Mouse (Mus musculus): Measurements from ENCODE around the gene Apoh. TPM values are rescaled to one million over a fixed set of nuclear protein-coding genes. Genes with fewer than 3 reads are reported as not detected.

Gene Apoh
- total and polyA plus RNA-seq, 3 experiments = 0.95 TPM; not detected in 2

GRCm38 (mm10) chr11:108297956-108298355 is 45.2 kb upstream of the Apoh start:
- H3K27ac ChIP-seq (ENCODE audit: insufficient read depth, low read depth) = no peak overlapping the region
- peaks cover 14 to 91% of the 10 kb centered on the region in 2 experiments for H3K36me3 ChIP-seq (replicated peaks in 1 of 2; ENCODE audit: control insufficient read depth in 1 of 2, insufficient read depth in 1 of 2, low read length in 1 of 2)
- H3K27me3 ChIP-seq (replicated peaks) = no peaks in the 10 kb centered on the region
- in situ Hi-C loops (cut with MboI; ENCODE audit: low pct_ligation_motif_present, low pct_unique_long_range_greater_than_20kb, low sequenced_read_pairs) (no loop called here), dilution Hi-C loops (cut with MboI; ENCODE audit: extremely low pct_ligation_motif_present, extremely low pct_unique_long_range_greater_than_20kb, low sequenced_read_pairs) (no loop called here)
- DNase-seq (ENCODE audit: extremely low read depth) = no peak
- no peak overlapping the region for H3K4me2 ChIP-seq (ENCODE audit: insufficient read depth, low read depth, poor library complexity, severe bottlenecking)
- TF ChIP-seq MEF2A (IDR thresholded peaks at IDR 0.05; ENCODE audit: borderline replicate concordance, low read depth, low read length) (no peak), SIN3A (IDR thresholded peaks at IDR 0.05; ENCODE audit: low read length) (no peak), ETS1 (conservative IDR thresholded peaks at IDR 0.05; ENCODE audit: low read depth, low read length) (no peak)
- no peak overlapping the region for H3K4me3 ChIP-seq (replicated peaks in 1 of 3; ENCODE audit: low read depth in 2 of 3, low read length in 2 of 3, poor library complexity in 1 of 3)
- H3K79me2 ChIP-seq (replicated peaks; ENCODE audit: control insufficient read depth, extremely low read depth, insufficient read depth, poor library complexity, severe bottlenecking) = peaks cover 10% of the 10 kb centered on the region; the same call in 1 of the 2 replicates
- no peaks in the 10 kb centered on the region for H3K9me3 ChIP-seq (replicated peaks; ENCODE audit: low read length)
- no peak overlapping the region for H3K9ac ChIP-seq (ENCODE audit: insufficient read depth, low read depth)
- H3K4me1 ChIP-seq (ENCODE audit: control insufficient read depth in 1 of 2, insufficient read depth in 2 of 2) = peaks cover 0 to 44% of the 10 kb centered on the region in 2 experiments; a peak in 2 of 4 replicates

GRCm38 (mm10) chr11:108299913-108300312 is 43.2 kb upstream of the Apoh start:
- Histone ChIP-seq H3K4me2 (ENCODE audit: insufficient read depth, low read depth, poor library complexity, severe bottlenecking) (no peak overlapping the region), H3K9ac (ENCODE audit: insufficient read depth, low read depth) (no peak overlapping the region), H3K79me2 (replicated peaks; ENCODE audit: control insufficient read depth, extremely low read depth, insufficient read depth, poor library complexity, severe bottlenecking) (peaks cover 11% of the 10 kb centered on the region), H3K27ac (ENCODE audit: insufficient read depth, low read depth) (no peak overlapping the region), H3K4me1 (ENCODE audit: control insufficient read depth in 1 of 2, insufficient read depth in 2 of 2) (peaks cover 0 to 33% of the 10 kb centered on the region in 2 experiments; a peak in 2 of 4 replicates), H3K9me3 (replicated peaks; ENCODE audit: low read length) (no peaks in the 10 kb centered on the region), H3K27me3 (replicated peaks) (no peaks in the 10 kb centered on the region), H3K36me3 (replicated peaks in 1 of 2; ENCODE audit: control insufficient read depth in 1 of 2, insufficient read depth in 1 of 2, low read length in 1 of 2) (peaks cover 24 to 94% of the 10 kb centered on the region in 2 experiments), H3K4me3 (replicated peaks in 1 of 3; ENCODE audit: low read depth in 2 of 3, low read length in 2 of 3, poor library complexity in 1 of 3) (no peak overlapping the region)
- TF ChIP-seq UBTF (IDR thresholded peaks at IDR 0.05; ENCODE audit: low read depth, low read length) (no peak), MXI1 (IDR thresholded peaks at IDR 0.05; ENCODE audit: low read depth, low read length) (no peak), HCFC1 (IDR thresholded peaks at IDR 0.05; ENCODE audit: low read depth, low read length) (no peak), CTCF (conservative IDR thresholded peaks at IDR 0.05 in 1 of 2, IDR thresholded peaks at IDR 0.05 in 1 of 2; ENCODE audit: low read depth in 2 of 2, low read length in 2 of 2) (no peak), ZMIZ1 (IDR thresholded peaks at IDR 0.05; ENCODE audit: low read depth, low read length) (no peak), MAFK (IDR thresholded peaks at IDR 0.05; ENCODE audit: insufficient replicate concordance, low read length) (no peak), JUN (IDR thresholded peaks at IDR 0.05; ENCODE audit: insufficient read depth, low read depth, low read length) (no peak), NRF1 (IDR thresholded peaks at IDR 0.05; ENCODE audit: low read depth, low read length) (no peak), TCF12 (IDR thresholded peaks at IDR 0.05; ENCODE audit: low read depth, low read length) (no peak), BHLHE40 (IDR thresholded peaks at IDR 0.05; ENCODE audit: low read depth, low read length) (no peak), ZNF384 (IDR thresholded peaks at IDR 0.05; ENCODE audit: low read depth, low read length) (no peak), JUND (conservative IDR thresholded peaks at IDR 0.05; ENCODE audit: low read depth, low read length) (no peak), RCOR1 (conservative IDR thresholded peaks at IDR 0.05; ENCODE audit: low read depth, low read length) (no peak), MAZ (IDR thresholded peaks at IDR 0.05; ENCODE audit: low read depth, low read length) (no peak), USF2 (conservative IDR thresholded peaks at IDR 0.05; ENCODE audit: low read depth, low read length) (no peak), CHD2 (IDR thresholded peaks at IDR 0.05; ENCODE audit: low read length) (no peak)
- no peak for DNase-seq (ENCODE audit: extremely low read depth)
- dilution Hi-C loops (cut with MboI; ENCODE audit: extremely low pct_ligation_motif_present, extremely low pct_unique_long_range_greater_than_20kb, low sequenced_read_pairs) = no loop called here
- in situ Hi-C loops (cut with MboI; ENCODE audit: low pct_ligation_motif_present, low pct_unique_long_range_greater_than_20kb, low sequenced_read_pairs) = no loop called here

Data from CH12.LX (cell line).